Mouse (Mus musculus) testis, adult 2 months (tissue): ENCODE data around the gene Ap5b1. TPM values are rescaled to one million over a fixed set of nuclear protein-coding genes. Genes with fewer than 3 reads are reported as not detected.
A peak's percentile ranks its signal among the peaks of the same experiment; 100 is the strongest.

Experiments
- H3K27ac ChIP-seq: fragments of 200-500 bp; 2 replicates; pipeline ENCODE4 v1.5.1; 2012; ENCODE audit warnings: low read depth, low read length; ENCODE audit not compliant: control insufficient read depth, insufficient read depth
- H3K27me3 ChIP-seq: fragments of 200-500 bp; 2 replicates; pipeline ENCODE4 v1.6.1; 2012; ENCODE audit warnings: mild to moderate bottlenecking, low read length, moderate library complexity; ENCODE audit not compliant: control insufficient read depth, insufficient read depth
- H3K36me3 ChIP-seq: fragments of 200-500 bp; 2 replicates; pipeline ENCODE4 v1.6.1; 2012; ENCODE audit warnings: mild to moderate bottlenecking, low read length; ENCODE audit not compliant: control insufficient read depth, insufficient read depth
- H3K4me1 ChIP-seq: fragments of 200-500 bp; 2 replicates; pipeline ENCODE4 v1.6.1; 2012; ENCODE audit warnings: low read length; ENCODE audit not compliant: control insufficient read depth, insufficient read depth
- H3K4me3 ChIP-seq: fragments of 200-500 bp; 2 replicates; pipeline ENCODE4 v1.5.1; 2012; ENCODE audit warnings: low read depth, mild to moderate bottlenecking, low read length, moderate library complexity, mixed read lengths; ENCODE audit not compliant: control insufficient read depth
- CTCF ChIP-seq: fragments of 200-500 bp; IDR thresholded peaks from 2 replicates; pipeline ENCODE4 v1.5.1; 2012; ENCODE audit warnings: low read depth, mild to moderate bottlenecking, inconsistent platforms, low read length, moderate library complexity; ENCODE audit not compliant: control insufficient read depth, insufficient read depth, insufficient replicate concordance
- POLR2A ChIP-seq: fragments of 200-500 bp; IDR thresholded peaks from 2 replicates; pipeline ENCODE4 v1.6.1; 2012; ENCODE audit warnings: low read depth, mild to moderate bottlenecking, inconsistent platforms, low read length, moderate library complexity; ENCODE audit not compliant: control insufficient read depth
- polyA plus RNA-seq: library from polyadenylated mRNA; depleted of rRNA; stranded (reverse); fragments of >200 nt; gene quantifications from 2 replicates; pipeline ENCODE4 v1.2.3, GENCODE M21; 2012

Ap5b1 gene
- polyA plus RNA-seq, 1 experiment = 15.4 TPM

DNA sequence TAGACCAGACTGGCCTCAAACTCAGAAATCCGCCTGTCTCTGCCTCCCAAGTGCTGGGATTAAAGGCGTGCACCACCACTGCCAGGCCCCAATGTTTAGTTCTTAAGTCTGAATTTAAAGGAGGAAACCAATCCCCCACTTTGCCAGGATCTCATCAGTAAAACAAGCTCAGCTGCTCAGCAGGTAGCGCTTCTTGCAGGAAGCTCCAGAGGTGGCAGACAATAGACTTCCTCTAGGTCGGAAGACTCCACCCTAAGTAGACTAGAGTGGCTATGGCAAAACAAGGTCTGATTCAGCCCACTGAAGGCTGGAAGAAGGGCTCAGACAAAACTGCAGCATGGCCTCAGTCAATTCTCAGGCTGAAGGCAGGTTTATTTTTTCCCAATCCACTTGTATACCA is 12.1 kb downstream of the Ap5b1 start:
- Histone ChIP-seq H3K36me3 (no peaks in the 10 kb centered on the region), H3K4me3 (no peak overlapping the region), H3K27me3 (no peaks in the 10 kb centered on the region), H3K4me1 (peaks cover 2% of the 10 kb centered on the region; the same call in 1 of the 2 replicates), H3K27ac (no peak overlapping the region)
- TF ChIP-seq CTCF = no peak
- TF ChIP-seq POLR2A = no peak

DNA sequence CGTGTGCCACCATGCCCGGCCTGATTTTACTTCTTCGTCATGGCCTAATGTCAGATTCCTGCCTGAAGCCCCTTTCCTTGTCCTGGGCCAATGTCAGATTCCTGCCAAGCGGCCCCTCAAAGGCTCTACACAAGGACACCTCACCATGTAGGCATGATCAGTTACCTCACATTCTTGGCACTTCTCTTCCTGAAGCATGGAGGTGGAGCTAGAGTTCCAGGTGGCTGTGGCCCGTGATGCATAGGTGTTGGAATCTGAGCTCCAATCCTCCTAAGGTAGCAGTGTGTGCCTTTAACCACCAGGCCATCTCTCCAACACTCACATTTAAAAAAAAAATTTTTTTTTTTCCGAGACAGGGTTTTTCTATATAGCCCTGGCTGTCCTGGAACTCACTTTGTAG is 13.0 kb downstream of the Ap5b1 start:
- TF ChIP-seq POLR2A (no peak), CTCF (no peak)
- H3K27ac ChIP-seq = no peak overlapping the region
- H3K36me3 ChIP-seq = no peaks in the 10 kb centered on the region
- peaks cover 2% of the 10 kb centered on the region; the same call in 1 of the 2 replicates for H3K4me1 ChIP-seq
- H3K4me3 ChIP-seq = no peak overlapping the region
- H3K27me3 ChIP-seq = no peaks in the 10 kb centered on the region

DNA sequence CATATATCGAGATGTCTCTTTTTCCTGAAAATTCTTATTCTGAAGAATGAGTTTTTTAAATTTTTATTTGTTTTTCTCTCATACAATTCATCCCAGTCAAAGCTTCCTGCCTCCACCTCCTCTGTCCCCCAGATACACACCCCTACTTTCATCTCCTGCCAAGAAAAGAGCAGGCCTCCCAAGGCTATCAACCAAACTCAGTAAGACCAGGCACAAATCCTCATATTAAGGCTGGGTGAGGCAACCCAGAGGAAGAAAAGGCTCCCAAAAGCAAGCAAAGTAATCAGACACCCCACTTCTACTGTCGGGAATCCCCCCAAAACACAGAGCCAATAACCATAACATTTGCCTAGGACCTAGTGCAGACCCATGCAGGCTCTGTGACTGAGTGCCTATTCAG is 14.2 kb downstream of the Ap5b1 start:
- Histone ChIP-seq H3K4me3 (no peak overlapping the region), H3K4me1 (peaks cover 2% of the 10 kb centered on the region; the same call in 1 of the 2 replicates), H3K36me3 (no peaks in the 10 kb centered on the region), H3K27ac (no peak overlapping the region), H3K27me3 (no peaks in the 10 kb centered on the region)
- TF ChIP-seq CTCF (no peak), POLR2A (no peak)

DNA sequence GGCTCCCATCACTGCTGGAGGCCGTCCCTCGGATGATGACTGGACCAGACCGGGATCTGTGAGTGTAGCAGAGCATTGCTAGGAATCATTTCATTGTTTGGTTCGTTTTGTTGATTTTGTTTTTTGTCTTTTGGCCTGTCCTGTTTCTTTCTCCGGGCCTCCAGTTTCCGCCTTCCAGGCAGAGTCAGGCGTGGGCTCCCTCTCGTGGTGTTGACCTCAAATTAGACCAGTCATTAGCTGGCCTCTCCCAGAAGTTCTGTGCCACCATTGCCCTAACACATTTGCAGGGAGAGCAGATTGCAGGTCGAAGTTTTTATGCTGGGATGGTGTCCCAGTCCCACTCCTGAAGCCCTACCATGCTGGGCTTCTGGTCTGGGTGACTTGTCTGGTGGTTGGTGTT is 21.3 kb downstream of the Ap5b1 start:
- Histone ChIP-seq H3K4me3 (no peak overlapping the region), H3K27me3 (no peaks in the 10 kb centered on the region), H3K36me3 (no peaks in the 10 kb centered on the region), H3K27ac (no peak overlapping the region), H3K4me1 (peaks cover 2% of the 10 kb centered on the region; the same call in 1 of the 2 replicates)
- TF ChIP-seq CTCF (no peak), POLR2A (no peak)

DNA sequence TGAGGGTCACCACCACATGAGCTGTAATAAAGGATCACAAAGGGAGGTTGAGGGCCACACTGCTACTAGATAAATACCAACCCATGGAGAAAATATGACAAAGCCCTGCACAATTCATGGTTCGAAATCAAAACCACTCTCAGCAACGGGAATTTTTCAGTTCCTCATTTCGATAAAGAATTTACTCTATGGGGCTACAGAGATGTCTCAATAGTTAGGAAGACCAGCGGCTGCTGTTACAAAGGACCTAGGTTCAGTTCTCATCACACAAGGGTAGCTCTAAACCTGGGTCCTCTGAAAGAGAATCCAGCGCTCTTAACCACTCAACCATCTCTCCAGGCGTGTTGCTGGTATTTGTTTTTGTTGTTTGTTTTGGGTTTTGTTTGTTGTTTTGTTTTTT is 24.1 kb downstream of the Ap5b1 start:
- TF ChIP-seq POLR2A (no peak), CTCF (no peak)
- no peaks in the 10 kb centered on the region for H3K4me1 ChIP-seq
- no peak overlapping the region for H3K4me3 ChIP-seq
- H3K27ac ChIP-seq = no peak overlapping the region
- H3K36me3 ChIP-seq = no peaks in the 10 kb centered on the region
- H3K27me3 ChIP-seq = no peaks in the 10 kb centered on the region

DNA sequence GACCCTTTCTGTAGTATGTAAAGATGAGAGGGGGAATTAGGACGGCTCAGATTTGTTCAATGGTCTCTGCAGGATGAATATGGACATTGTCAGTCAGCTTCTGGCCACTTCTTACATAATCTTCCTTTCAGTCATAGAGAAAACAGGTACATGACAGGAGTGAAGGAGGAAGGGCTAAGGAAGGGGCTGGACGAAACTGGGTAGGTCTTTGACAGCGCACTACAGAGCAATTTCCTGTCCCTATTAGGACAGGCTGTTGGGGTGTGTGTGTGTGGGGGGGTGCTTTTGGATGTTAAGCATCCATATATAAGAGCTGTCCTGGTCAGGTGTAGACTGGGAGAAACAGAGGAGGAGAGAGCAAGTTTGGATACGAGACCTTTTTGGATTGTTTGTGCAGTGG is 31.4 kb downstream of the Ap5b1 start:
- H3K4me1 ChIP-seq = peaks cover 12% of the 10 kb centered on the region
- no peak overlapping the region for H3K4me3 ChIP-seq
- no peak overlapping the region for H3K27ac ChIP-seq
- H3K27me3 ChIP-seq = no peaks in the 10 kb centered on the region
- TF ChIP-seq POLR2A = no peak
- TF ChIP-seq CTCF = no peak
- H3K36me3 ChIP-seq = no peaks in the 10 kb centered on the region; the same call in 1 of the 2 replicates

GRCm38 (mm10) chr19:5601752-5602541 is 34.1 kb downstream of the Ap5b1 start, which contains the start of gene Rnaseh2c:
TSS of gene Rnaseh2c (plus strand) at chr19:5601873.
- H3K27me3 ChIP-seq = no peaks in the 10 kb centered on the region
- H3K4me1 ChIP-seq = peaks cover 12% of the 10 kb centered on the region
- peak within 1 kb of the TSS; percentile 87 for H3K4me3 ChIP-seq
- peaks cover 6% of the 10 kb centered on the region for H3K36me3 ChIP-seq
- TF ChIP-seq POLR2A = peak; percentile 60
- TF ChIP-seq CTCF = no peak
- H3K27ac ChIP-seq = peak within 1 kb of the TSS; percentile 79

DNA sequence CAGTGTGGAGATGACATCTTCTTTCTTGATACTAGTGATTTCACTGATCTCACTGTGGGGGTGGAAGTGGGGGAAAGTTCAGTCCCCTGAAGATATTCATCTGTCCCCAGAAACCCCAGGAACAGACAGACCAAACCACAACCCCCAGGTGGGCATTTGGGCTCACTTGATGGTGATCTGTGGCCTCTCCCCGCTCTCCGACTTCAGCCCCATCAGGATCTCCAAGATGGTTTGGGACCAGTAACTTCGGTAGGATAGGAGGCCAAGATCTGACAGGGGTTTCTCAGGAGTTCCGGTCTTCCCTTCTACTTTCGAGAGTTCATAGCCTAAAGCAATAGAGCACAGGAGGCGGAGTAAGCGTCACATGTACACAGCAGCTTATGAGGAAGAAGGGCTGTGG is 35.8 kb downstream of the Ap5b1 start:
- Histone ChIP-seq H3K36me3 (peaks cover 6% of the 10 kb centered on the region), H3K4me3 (no peak overlapping the region), H3K27me3 (no peaks in the 10 kb centered on the region), H3K4me1 (peaks cover 12% of the 10 kb centered on the region), H3K27ac (no peak overlapping the region)
- TF ChIP-seq POLR2A = no peak
